Mouse (Mus musculus): ENCODE measurements around the gene Hoxb6.

- TF ChIP-seq CTCF (IDR thresholded peaks at IDR 0.05; ENCODE audit: low read depth, low read length): no peak
- TF ChIP-seq POLR2A (IDR thresholded peaks at IDR 0.05; ENCODE audit: extremely low read depth, insufficient read depth, low read length): no peak
Observed at GRCm38 (mm10) chr11:96268031-96268745, 24.1 kb upstream of the Hoxb6 start.

Data from liver, adult 2 months (tissue).